Mouse (Mus musculus) inflammation-experienced regulatory T-cells (primary cell): ENCODE data around the gene Olfr666. TPM values are rescaled to one million over a fixed set of nuclear protein-coding genes. Genes with fewer than 3 reads are reported as not detected.

Experiments
- polyA plus RNA-seq, 2 experiments: library from polyadenylated mRNA; unstranded; fragments of 100-300 nt; shearing (Covaris generic); gene quantifications; one replicate each; pipeline ENCODE4 v1.2.1; 2017

Gene Olfr666
- not detected for polyA plus RNA-seq

GRCm38 (mm10) chr7:104895852-104896251, at the start of gene Olfr666:
TSS of gene Olfr666 (minus strand) at chr7:104895952.

GRCm38 (mm10) chr7:104933940-104934339, 38.2 kb upstream of the Olfr666 start, which contains the start of gene Olfr669:
TSS of gene Olfr669 (plus strand) at chr7:104934240.

GRCm38 (mm10) chr7:104927957-104928356, 32.2 kb upstream of the Olfr666 start, which contains the start of gene Olfr668:
TSS of gene Olfr668 (minus strand) at chr7:104928057.

GRCm38 (mm10) chr7:104921382-104921781, 25.6 kb upstream of the Olfr666 start, which contains the start of gene Olfr667:
TSS of gene Olfr667 (minus strand) at chr7:104921482.

GRCm38 (mm10) chr7:104877731-104878130, 18.0 kb downstream of the Olfr666 start, which contains the start of gene Olfr665:
TSS of gene Olfr665 (plus strand) at chr7:104878031.

GRCm38 (mm10) chr7:104856709-104857108, 39.0 kb downstream of the Olfr666 start, which contains the start of gene Usp17la:
TSS of gene Usp17la (plus strand) at chr7:104857009.

GRCm38 (mm10) chr7:104842503-104842902, 53.2 kb downstream of the Olfr666 start, which contains the start of gene Usp17lb:
TSS of gene Usp17lb (minus strand) at chr7:104842603.

Other genes starting within 250 kb of the Olfr666 start
- under 1 TPM in 1 of 2 experiments, not detected in 1; 0.18 TPM for gene Olfr658, start 248.6 kb downstream of the Olfr666 start, polyA plus RNA-seq
- gene Olfr659, start 229.2 kb downstream of the Olfr666 start, polyA plus RNA-seq, result under 1 TPM; 0.12 to 0.47 TPM
- gene Olfr661, start 209.5 kb downstream of the Olfr666 start, polyA plus RNA-seq, result under 1 TPM; 0.07 to 0.59 TPM
- gene Usp17le, start 118.5 kb downstream of the Olfr666 start, polyA plus RNA-seq, result not detected
- not detected for gene Usp17lb, start 53.3 kb downstream of the Olfr666 start, polyA plus RNA-seq
- under 1 TPM; 0.18 to 0.65 TPM for gene Usp17la, start 38.9 kb downstream of the Olfr666 start, polyA plus RNA-seq
- not detected for gene Olfr665, start 17.9 kb downstream of the Olfr666 start, polyA plus RNA-seq
- not detected for gene Olfr667, start 25.5 kb upstream of the Olfr666 start, polyA plus RNA-seq
- gene Olfr668, start 32.1 kb upstream of the Olfr666 start, polyA plus RNA-seq, result under 1 TPM in 1 of 2 experiments, not detected in 1; 0.38 TPM
- gene Olfr669, start 38.3 kb upstream of the Olfr666 start, polyA plus RNA-seq, result under 1 TPM in 1 of 2 experiments, not detected in 1; 0.48 TPM
- not detected for gene Olfr670, start 66.7 kb upstream of the Olfr666 start, polyA plus RNA-seq
- gene Olfr671, start 83.2 kb upstream of the Olfr666 start, polyA plus RNA-seq, result under 1 TPM in 1 of 2 experiments, not detected in 1; 0.47 TPM
- gene Olfr672, start 106.1 kb upstream of the Olfr666 start, polyA plus RNA-seq, result 1 to 10 TPM in 1 of 2 experiments, not detected in 1; 1.3 TPM
- gene Olfr675, start 132.5 kb upstream of the Olfr666 start, polyA plus RNA-seq, result under 1 TPM in 1 of 2 experiments, not detected in 1; 0.48 TPM
- gene Olfr676, start 136.7 kb upstream of the Olfr666 start, polyA plus RNA-seq, result under 1 TPM in 1 of 2 experiments, not detected in 1; 0.94 TPM
- 1 to 10 TPM in 1 of 2 experiments, under 1 TPM in 1; 0.06 to 1.7 TPM for gene Olfr677, start 155.4 kb upstream of the Olfr666 start, polyA plus RNA-seq
- gene Olfr678, start 168.5 kb upstream of the Olfr666 start, polyA plus RNA-seq, result not detected
- gene Olfr679, start 185.3 kb upstream of the Olfr666 start, polyA plus RNA-seq, result not detected
- gene Olfr680-ps1, start 196.9 kb upstream of the Olfr666 start, polyA plus RNA-seq, result not detected
- under 1 TPM in 1 of 2 experiments, not detected in 1; 0.09 TPM for gene Olfr681, start 220.9 kb upstream of the Olfr666 start, polyA plus RNA-seq